Mouse (Mus musculus) layer of hippocampus, adult 2 months (tissue): ENCODE data around the gene Capn15. TPM values are rescaled to one million over a fixed set of nuclear protein-coding genes. Genes with fewer than 3 reads are reported as not detected.

Experiments
- DNase-seq, 2 experiments: peaks; one replicate each; pipeline ENCODE4 v3.0.0; 2022; ENCODE audit warnings: low spot score in 2 of 2
- H3K27ac ChIP-seq: fragments of 200-600 bp; 2 replicates; pipeline ENCODE4 v1.8.1; 2022
- H3K4me3 ChIP-seq: fragments of 200-600 bp; 2 replicates; pipeline ENCODE4 v1.8.1; 2022; ENCODE audit warnings: mild to moderate bottlenecking
- CTCF ChIP-seq: fragments of 200-600 bp; conservative IDR thresholded peaks from 2 replicates; pipeline ENCODE4 v1.8.1; 2022; ENCODE audit warnings: antibody characterized with exemption, mild to moderate bottlenecking, moderate library complexity
- total RNA-seq, 2 experiments: library from RNA; stranded (reverse); gene quantifications; 2 replicates each; pipeline ENCODE4 v1.2.3; 2021

Capn15 gene
- total RNA-seq, 2 experiments from 2014 or later: 53.6 to 58.8 TPM

DNA sequence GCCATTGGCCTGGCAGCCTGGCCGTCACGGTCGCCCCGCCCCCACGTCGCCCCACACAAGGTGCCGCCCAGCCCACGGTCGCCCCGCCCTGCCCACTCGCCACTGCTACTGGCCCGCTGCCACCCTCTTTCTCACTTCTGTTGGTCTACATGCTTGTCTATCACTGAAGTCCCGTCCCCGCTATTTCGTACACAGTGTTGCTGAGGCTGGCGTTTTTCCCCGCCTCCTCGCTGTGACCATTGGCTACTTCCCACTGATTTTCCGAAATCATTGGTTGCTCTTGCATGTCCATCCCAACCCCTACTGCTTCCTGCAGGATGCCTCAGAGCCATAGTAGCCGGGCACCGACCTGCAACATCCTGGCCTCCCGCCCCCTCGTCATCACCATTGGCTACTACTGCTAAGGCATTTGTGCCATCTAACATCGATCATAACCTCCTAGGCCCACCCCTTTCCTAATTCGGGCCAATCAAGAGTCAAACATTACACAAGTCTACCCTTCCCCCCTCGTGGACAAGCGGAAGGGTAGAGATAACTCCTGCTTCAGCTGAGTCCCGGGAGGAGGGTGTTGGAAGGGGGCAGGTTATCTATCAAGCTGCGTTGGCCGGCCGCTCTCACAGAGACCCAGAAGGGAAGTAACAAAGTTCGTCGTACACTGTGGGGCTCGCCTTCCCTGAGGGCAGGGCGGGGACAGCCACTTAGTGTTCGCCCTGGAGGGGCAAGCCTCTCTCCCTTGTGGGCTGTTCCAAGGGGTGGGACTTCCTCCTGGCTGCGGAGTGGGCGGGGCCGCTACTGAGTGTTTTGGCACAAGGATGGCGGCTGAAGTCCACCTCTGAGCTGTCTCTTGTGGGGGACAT, 65.6 kb downstream of the Capn15 start:
- Histone ChIP-seq H3K4me3 (peak overlapping the region; percentile 52), H3K27ac (peak overlapping the region; percentile 92)
- DNase-seq: peak; percentile 100
- no peak for TF ChIP-seq CTCF

DNA sequence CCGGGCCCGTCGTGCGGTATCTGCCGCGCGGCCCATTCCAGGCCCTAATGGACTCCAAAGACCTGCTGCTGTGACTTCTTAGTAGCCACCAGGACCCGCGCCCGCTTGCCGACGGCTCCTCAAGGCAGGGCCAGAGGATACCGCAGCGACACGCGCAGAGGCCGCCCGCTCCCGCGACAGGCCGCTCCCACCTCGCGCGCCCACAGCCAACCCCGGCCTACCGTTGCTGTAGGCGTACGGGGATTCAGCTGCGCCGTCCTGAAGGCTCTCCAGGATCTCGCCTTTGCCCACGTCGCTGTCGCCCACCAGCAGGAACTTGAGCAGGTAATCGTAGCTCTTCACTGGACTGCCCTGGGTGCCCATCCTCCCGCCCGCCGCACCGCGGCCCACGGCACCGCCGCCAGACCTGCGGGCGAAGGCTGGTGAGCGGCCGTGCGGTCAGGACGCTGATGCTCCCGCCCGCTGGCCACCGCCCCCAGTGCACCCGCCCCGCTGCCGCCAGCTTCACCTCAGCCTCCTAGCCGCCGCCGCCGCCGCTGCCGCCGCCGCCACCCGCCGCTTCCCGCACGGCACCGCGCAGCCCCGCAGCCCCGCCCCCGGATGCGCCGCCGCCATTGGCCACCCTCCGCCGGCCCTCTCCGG, 66.3 kb downstream of the Capn15 start, which contains the start of gene Rab40c:
Gene Rab40c, minus strand, starts transcription at position 584 of the 642 bp plus-strand sequence.
- peak within 1 kb of the TSS; percentile 86 for H3K4me3 ChIP-seq
- no peak for TF ChIP-seq CTCF
- H3K27ac ChIP-seq: peak within 1 kb of the TSS; percentile 92
- DNase-seq: peak in 1 of 2 experiments; percentile 37

DNA sequence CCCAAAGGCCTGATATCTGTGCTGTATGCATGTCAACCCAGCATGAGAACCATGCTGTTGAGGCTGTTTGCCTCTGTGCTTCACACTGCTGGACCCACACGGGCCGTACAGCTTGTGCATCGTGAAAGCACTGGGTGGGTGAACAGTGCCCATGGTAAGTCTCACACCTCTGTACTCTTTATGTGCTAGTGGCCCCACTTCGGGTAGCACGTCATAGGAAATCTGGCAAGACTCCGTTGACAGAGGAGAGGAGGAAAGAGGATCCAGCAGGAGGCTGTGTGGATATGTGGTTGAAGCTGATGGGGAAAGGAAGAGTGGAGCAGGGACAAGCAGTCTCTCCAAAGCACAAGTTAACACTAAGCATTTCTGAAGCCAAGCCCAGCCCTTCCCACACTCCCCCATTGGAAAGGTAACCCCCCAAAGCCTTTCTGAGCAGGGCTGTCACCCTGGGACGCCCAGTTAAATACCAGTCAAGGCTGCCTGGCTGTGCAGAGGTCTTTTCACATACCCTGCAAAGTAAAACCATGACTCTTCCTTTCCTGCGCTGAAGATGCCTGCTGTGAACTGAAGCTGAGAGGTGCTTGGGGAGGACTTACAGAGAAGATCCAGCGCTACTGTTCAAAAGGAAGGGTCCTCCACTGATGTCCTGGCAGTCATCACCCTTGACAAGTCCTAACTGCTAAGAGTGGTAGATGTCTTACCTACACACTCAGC, 67.4 kb downstream of the Capn15 start:
- no peak for TF ChIP-seq CTCF
- H3K4me3 ChIP-seq: peak overlapping the region; percentile 86
- peak overlapping the region; percentile 83 for H3K27ac ChIP-seq
- no peak for DNase-seq

DNA sequence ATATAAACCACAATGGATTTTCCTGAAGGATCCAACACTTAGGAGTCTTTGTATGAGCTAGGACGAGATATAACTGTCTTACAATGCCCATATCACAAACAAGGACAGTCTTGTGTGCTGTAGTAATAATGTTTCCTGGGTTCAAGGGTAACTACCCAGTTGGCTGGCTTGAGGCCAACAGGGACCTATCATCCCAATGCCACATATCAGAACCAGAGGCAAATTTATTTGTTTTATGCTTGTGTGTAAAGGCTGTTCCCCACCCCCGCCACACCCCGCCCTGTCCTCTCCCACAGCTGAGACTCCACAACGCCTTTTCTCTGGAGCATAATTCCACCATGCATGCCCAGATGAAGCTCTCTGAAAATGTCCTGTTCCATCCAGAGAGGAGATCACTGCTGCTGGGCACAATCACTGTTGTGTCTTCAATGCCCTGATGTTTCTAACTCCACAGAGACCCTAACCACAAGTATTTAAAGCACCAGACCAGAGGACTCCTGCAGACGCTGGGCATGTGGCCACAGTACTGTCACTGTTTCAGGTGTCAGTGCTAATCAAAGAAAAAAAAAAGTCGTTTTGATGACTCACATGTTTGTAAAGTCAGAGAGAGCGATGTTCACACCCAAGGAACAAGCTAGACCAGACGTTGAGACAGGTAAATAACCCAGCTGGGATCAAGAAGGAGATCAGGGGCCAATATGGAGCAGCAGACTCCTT, 68.5 kb downstream of the Capn15 start:
- DNase-seq: no peak
- Histone ChIP-seq H3K4me3 (peak overlapping the region; percentile 86; the same call in 1 of the 2 replicates), H3K27ac (peak overlapping the region; percentile 83)
- no peak for TF ChIP-seq CTCF

DNA sequence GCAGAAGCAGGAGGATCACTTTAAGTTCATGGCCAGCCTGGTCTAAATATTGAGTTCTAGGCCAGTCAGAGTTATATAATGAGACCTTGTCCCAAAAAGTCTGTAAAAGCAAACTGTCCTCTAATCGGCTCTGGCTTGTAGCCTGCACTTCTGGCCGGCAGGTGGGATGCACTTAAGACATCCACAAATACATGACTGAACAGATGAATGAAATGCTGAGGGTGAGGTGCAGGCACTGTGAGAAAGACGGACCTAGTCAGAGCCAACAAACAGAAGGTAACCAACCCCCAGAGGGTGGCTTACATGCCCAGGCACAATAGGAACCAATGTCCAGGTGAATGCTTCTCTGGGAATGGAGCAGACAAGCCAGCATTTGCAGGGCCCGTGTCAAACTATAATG, 71.3 kb downstream of the Capn15 start:
- peak overlapping the region; percentile 86 for H3K27ac ChIP-seq
- TF ChIP-seq CTCF: no peak
- H3K4me3 ChIP-seq: no peak overlapping the region; the same call in 1 of the 2 replicates
- no peak for DNase-seq

DNA sequence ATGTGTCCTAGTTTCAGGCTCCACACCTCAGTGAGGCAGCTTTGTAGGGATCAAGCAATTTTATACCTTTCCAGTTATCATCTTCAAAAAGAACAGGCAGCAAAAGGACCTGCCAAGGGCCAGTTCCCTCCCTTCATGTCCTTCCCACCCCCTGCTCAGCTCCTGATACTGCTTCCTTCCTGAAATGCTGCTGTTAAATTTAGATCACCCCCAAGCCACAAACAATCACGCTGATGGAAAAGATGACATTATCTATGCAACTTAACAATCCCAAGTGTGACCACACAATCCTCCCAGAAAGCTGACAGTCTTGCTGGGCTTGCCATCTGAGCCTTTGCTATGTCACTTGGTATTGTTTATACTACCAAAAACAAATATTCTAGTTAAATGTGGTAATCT, 71.7 kb downstream of the Capn15 start:
- no peak for TF ChIP-seq CTCF
- peak overlapping the region; percentile 86 for H3K27ac ChIP-seq
- no peak for DNase-seq
- H3K4me3 ChIP-seq: peak overlapping the region; percentile 10; the same call in 1 of the 2 replicates

DNA sequence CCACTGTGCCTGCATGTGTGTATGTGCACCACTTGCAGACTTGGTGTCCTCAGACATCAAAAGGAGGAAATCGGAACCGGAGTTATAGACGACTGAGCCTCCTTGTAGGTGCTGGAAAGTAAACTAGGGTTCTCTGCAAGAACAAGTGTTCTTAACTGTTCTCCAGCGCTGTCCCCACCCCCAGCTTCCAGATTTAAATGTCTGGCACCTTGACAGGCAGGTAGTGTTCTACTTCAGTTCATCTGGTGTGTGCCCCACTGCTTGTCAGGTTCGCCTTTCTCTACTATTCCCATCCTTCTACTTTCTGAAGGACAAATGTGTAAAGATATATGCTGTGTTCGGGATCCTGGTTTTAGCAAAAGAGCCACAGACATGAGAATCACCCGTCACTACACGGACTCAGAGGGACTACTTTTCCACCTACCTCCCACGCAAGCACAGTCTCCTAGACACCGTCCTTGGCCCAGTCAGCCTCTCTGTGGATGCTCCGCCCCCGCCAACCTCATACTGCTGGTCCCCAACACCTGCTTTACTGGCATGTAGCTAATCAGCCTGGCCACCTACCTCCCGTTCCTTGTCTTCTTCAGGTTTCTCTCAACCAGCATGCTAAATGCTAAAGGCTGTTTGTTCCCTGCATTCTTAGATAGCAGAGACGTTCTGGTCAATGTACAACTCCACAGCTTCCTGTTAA, 72.3 kb downstream of the Capn15 start:
- peak; percentile 51 to 70 for DNase-seq
- H3K27ac ChIP-seq: peak overlapping the region; percentile 86
- no peak for TF ChIP-seq CTCF
- H3K4me3 ChIP-seq: peak overlapping the region; percentile 10

DNA sequence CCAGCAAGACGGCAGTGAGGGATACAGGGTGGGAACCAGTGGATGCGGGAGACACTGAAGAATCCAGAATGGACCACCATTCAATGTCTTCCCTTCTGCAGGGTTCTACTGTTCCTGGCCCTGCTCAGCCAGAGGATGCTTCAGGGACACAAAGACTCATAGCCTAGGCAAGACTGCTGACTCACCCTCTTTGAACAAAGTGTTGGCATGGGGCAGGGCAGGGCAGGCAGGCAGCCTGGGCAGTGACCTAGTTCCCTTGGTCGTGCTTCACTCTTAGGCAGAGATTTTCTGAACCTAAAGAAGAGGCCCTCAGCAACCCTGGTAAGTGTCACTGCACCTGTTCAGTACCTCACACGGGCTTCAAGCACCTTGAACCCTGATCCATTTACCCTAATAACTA, 73.8 kb downstream of the Capn15 start:
- peak overlapping the region; percentile 85 for H3K27ac ChIP-seq

More for the DNA sequence above, 73.8 kb downstream of the Capn15 start:
- no peak for TF ChIP-seq CTCF
- no peak for DNase-seq
- H3K4me3 ChIP-seq: no peak overlapping the region

Other genes starting within 250 kb of the Capn15 start
- not detected for gene Mslnl, start 249.8 kb downstream of the Capn15 start, total RNA-seq
- under 1 TPM; 0.51 to 0.69 TPM for gene Msln, start 231.4 kb downstream of the Capn15 start, total RNA-seq
- 10 to 100 TPM; 37.4 to 39.8 TPM for gene Narfl, start 212.0 kb downstream of the Capn15 start, total RNA-seq
- gene Haghl, start 200.1 kb downstream of the Capn15 start, total RNA-seq: 100 to 1,000 TPM; 116 to 117 TPM
- gene Ccdc78, start 199.2 kb downstream of the Capn15 start, total RNA-seq: under 1 TPM; 0.49 to 0.51 TPM
- 10 to 100 TPM; 83.0 to 89.3 TPM for gene Fam173a, start 192.9 kb downstream of the Capn15 start, total RNA-seq
- 1 to 10 TPM; 1.4 to 1.9 TPM for gene AC134908.4, start 190.1 kb downstream of the Capn15 start, total RNA-seq
- gene Metrn, start 188.7 kb downstream of the Capn15 start, total RNA-seq: 10 to 100 TPM; 76.9 to 80.3 TPM
- gene Fbxl16, start 176.7 kb downstream of the Capn15 start, total RNA-seq: 100 to 1,000 TPM; 680 to 699 TPM
- 10 to 100 TPM; 27.9 to 28.9 TPM for gene Wdr24, start 162.2 kb downstream of the Capn15 start, total RNA-seq
- gene Jmjd8, start 156.9 kb downstream of the Capn15 start, total RNA-seq: 10 to 100 TPM; 58.0 to 61.1 TPM
- 100 to 1,000 TPM; 164 to 175 TPM for gene Stub1, start 152.4 kb downstream of the Capn15 start, total RNA-seq
- 10 to 100 TPM; 43.0 to 44.8 TPM for gene Rhbdl1, start 148.5 kb downstream of the Capn15 start, total RNA-seq
- 10 to 100 TPM; 30.0 to 33.9 TPM for gene Gm20683, start 144.0 kb downstream of the Capn15 start, total RNA-seq
- 100 to 1,000 TPM in 1 of 2 experiments, 10 to 100 TPM in 1; 95.9 to 107 TPM for gene Rhot2, start 140.9 kb downstream of the Capn15 start, total RNA-seq
- gene Wdr90, start 124.3 kb downstream of the Capn15 start, total RNA-seq: 10 to 100 TPM; 21.7 to 24.6 TPM
- gene Mcrip2, start 117.0 kb downstream of the Capn15 start, total RNA-seq: 10 to 100 TPM; 20.9 to 21.6 TPM
- 10 to 100 TPM; 39.0 to 39.9 TPM for gene Mettl26, start 110.7 kb downstream of the Capn15 start, total RNA-seq
- 1 to 10 TPM; 1.7 to 2.8 TPM for gene Wfikkn1, start 104.9 kb downstream of the Capn15 start, total RNA-seq
- 10 to 100 TPM; 50.1 to 51.1 TPM for gene Rab40c, start 66.1 kb downstream of the Capn15 start, total RNA-seq
- 100 to 1,000 TPM; 120 TPM for gene Pigq, start 40.9 kb downstream of the Capn15 start, total RNA-seq
- 1 to 10 TPM; 1.3 to 1.5 TPM for gene Nhlrc4, start 40.8 kb downstream of the Capn15 start, total RNA-seq
- gene A930017K11Rik, start 33.2 kb downstream of the Capn15 start, total RNA-seq: under 1 TPM; 0.41 to 0.64 TPM
- 100 to 1,000 TPM; 108 to 115 TPM for gene Rab11fip3, start 83.8 kb upstream of the Capn15 start, total RNA-seq
- 10 to 100 TPM; 26.7 to 28.9 TPM for gene Decr2, start 104.5 kb upstream of the Capn15 start, total RNA-seq
- 1 to 10 TPM; 5.7 to 6.7 TPM for gene Nme4, start 109.8 kb upstream of the Capn15 start, total RNA-seq
- gene Tmem8, start 127.5 kb upstream of the Capn15 start, total RNA-seq: 10 to 100 TPM; 14.1 to 14.2 TPM
- gene Mrpl28, start 137.7 kb upstream of the Capn15 start, total RNA-seq: 10 to 100 TPM; 59.7 to 63.9 TPM
- 10 to 100 TPM; 24.3 to 25.2 TPM for gene Axin1, start 152.9 kb upstream of the Capn15 start, total RNA-seq
- under 1 TPM in 1 of 2 experiments, not detected in 1; 0.61 TPM for gene Pdia2, start 213.3 kb upstream of the Capn15 start, total RNA-seq
- 10 to 100 TPM; 49.2 to 56.9 TPM for gene Rgs11, start 217.2 kb upstream of the Capn15 start, total RNA-seq
- 10 to 100 TPM; 59.4 to 61.4 TPM for gene Arhgdig, start 222.0 kb upstream of the Capn15 start, total RNA-seq